Mouse (Mus musculus) testis, adult 2 months (tissue): ENCODE results near the gene Man1a.

Source experiments
- CTCF ChIP-seq: fragments of 200-500 bp; IDR thresholded peaks from 2 replicates; pipeline ENCODE4 v1.5.1; 2012; ENCODE audit warnings: low read depth, mild to moderate bottlenecking, inconsistent platforms, low read length, moderate library complexity; ENCODE audit not compliant: control insufficient read depth, insufficient read depth, insufficient replicate concordance
- POLR2A ChIP-seq: fragments of 200-500 bp; IDR thresholded peaks from 2 replicates; pipeline ENCODE4 v1.6.1; 2012; ENCODE audit warnings: low read depth, mild to moderate bottlenecking, inconsistent platforms, low read length, moderate library complexity; ENCODE audit not compliant: control insufficient read depth

DNA sequence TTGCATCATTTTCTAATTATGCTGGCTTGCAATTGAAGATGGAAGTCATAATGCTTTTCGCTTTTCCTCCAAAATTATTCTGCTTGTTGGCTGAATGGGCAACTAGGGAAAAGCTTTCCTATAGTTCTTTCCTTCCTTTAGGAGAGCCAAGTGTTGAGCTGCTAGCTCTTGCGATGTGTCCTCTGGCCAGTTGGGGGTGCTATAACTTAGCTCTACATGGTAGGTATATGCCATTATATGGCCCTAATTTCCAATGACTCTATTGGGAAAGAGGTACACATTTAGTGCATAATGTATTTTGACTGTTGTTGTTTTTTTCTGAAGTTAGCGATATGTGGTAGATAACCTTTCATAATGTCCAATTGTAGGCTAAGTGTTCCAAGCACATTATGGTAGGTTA, 217.2 kb downstream of the Man1a start:
- TF ChIP-seq CTCF, result no peak
- TF ChIP-seq POLR2A, result no peak
